28 mouse cellular contexts compared by ENCODE assay signal in genomic region chr6:138089084-138089483, GRCm38 (mm10). TPM values are rescaled to one million over a fixed set of nuclear protein-coding genes. Genes with fewer than 3 reads are reported as not detected.
"Had no signal": no experiment of that assay in that cellular context is flagged by ENCODE, and none has a peak within 500 bp of the region (broad histone marks: within the 10 kb centered on the region; RNA-seq: fewer than 3 reads in every experiment).

No protein-coding gene starts in this region.

- H3K27me3 ChIP-seq: kidney, embryonic 15.5 days; limb, embryonic 13.5 days; liver, embryonic 12.5 days; liver, embryonic 15.5 days; lung, embryonic 15.5 days; midbrain, embryonic 12.5 days; neural tube, embryonic 13.5 days had no signal

- ATAC-seq: liver, embryonic 12.5 days; midbrain, embryonic 16.5 days had no signal

- H3K9ac ChIP-seq: kidney, embryonic 15.5 days; limb, embryonic 13.5 days; liver, embryonic 12.5 days; liver, embryonic 15.5 days; lung, embryonic 15.5 days; midbrain, embryonic 12.5 days; neural tube, embryonic 13.5 days had no signal

- H3K4me3 ChIP-seq: kidney, embryonic 15.5 days; limb, embryonic 10.5 days; limb, embryonic 13.5 days; liver, embryonic 12.5 days; liver, embryonic 15.5 days; lung, embryonic 15.5 days; midbrain, embryonic 12.5 days; myocyte; neural tube, embryonic 13.5 days had no signal

- H3K27ac ChIP-seq: kidney, embryonic 15.5 days; limb, embryonic 10.5 days; limb, embryonic 13.5 days; liver, embryonic 12.5 days; liver, embryonic 15.5 days; lung, embryonic 15.5 days; midbrain, embryonic 12.5 days; neural tube, embryonic 13.5 days had no signal

- H3K4me1 ChIP-seq: kidney, embryonic 15.5 days; limb, embryonic 13.5 days; liver, embryonic 12.5 days; liver, embryonic 15.5 days; lung, embryonic 15.5 days; midbrain, embryonic 12.5 days; neural tube, embryonic 13.5 days had no signal

- H3K36me3 ChIP-seq: kidney, embryonic 15.5 days; limb, embryonic 10.5 days; limb, embryonic 13.5 days; liver, embryonic 12.5 days; liver, embryonic 15.5 days; lung, embryonic 15.5 days; midbrain, embryonic 12.5 days; neural tube, embryonic 13.5 days had no signal

- H3K4me2 ChIP-seq: kidney, embryonic 15.5 days; limb, embryonic 13.5 days; liver, embryonic 12.5 days; liver, embryonic 15.5 days; lung, embryonic 15.5 days; midbrain, embryonic 12.5 days; neural tube, embryonic 13.5 days had no signal

- DNase-seq: kidney, adult 8-10 months; kidney, postnatal 10 days; layer of hippocampus, adult 9-11 months; liver; lung, adult 18-20 months; lung, postnatal 10 days; lung, postnatal 36 days; retina, postnatal 1 day; right cerebral cortex, postnatal 25 days; spleen, adult 18-20 months; thymus, adult 2 months; thymus, postnatal 14 days; thymus, postnatal 4 days had no signal

- H3K9me3 ChIP-seq: kidney, embryonic 15.5 days; limb, embryonic 10.5 days; limb, embryonic 13.5 days; liver, embryonic 12.5 days; liver, embryonic 15.5 days; lung, embryonic 15.5 days; midbrain, embryonic 12.5 days; neural tube, embryonic 13.5 days had no signal

RNA-seq across cellular contexts. Expression of gene Slc15a5, which starts 9.4 kb away (rescaled TPM):
- total RNA-seq: layer of hippocampus, adult 18-20 months; left cerebral cortex, adult 18-20 months; monocyte, adult 5-6 weeks; neutrophil, adult 5-6 weeks had no signal
- polyA plus RNA-seq: kidney, embryonic 15.5 days; limb, embryonic 10.5 days; limb, embryonic 13.5 days; liver, embryonic 12.5 days; liver, embryonic 15.5 days; lung, embryonic 15.5 days; midbrain, embryonic 12.5 days; myocyte; stomach, embryonic 16.5 days had no signal
